Mouse (Mus musculus) limb, embryonic 10.5 days (tissue): ENCODE data around the gene Uvrag. TPM values are rescaled to one million over a fixed set of nuclear protein-coding genes. Genes with fewer than 3 reads are reported as not detected.

Experiments used
- DNase-seq: peaks from one replicate; pipeline ENCODE4 v3.0.0-alpha.2; 2017; ENCODE audit warnings: low spot score
- H3K27ac ChIP-seq: fragments of 300-500 bp; sonication (generic); 2 replicates; pipeline ENCODE4 v1.5.1; 2016; ENCODE audit warnings: mild to moderate bottlenecking
- H3K27me3 ChIP-seq: fragments of 300-500 bp; sonication (generic); 2 replicates; pipeline ENCODE4 v1.6.1; 2016; ENCODE audit warnings: low read depth, mild to moderate bottlenecking; ENCODE audit not compliant: poor library complexity, severe bottlenecking
- H3K36me3 ChIP-seq: fragments of 300-500 bp; sonication (generic); 2 replicates; pipeline ENCODE4 v1.6.1; 2016; ENCODE audit warnings: mild to moderate bottlenecking, moderate library complexity
- H3K4me1 ChIP-seq: fragments of 300-500 bp; sonication (generic); 2 replicates; pipeline ENCODE4 v1.6.1; 2016
- H3K4me3 ChIP-seq: fragments of 300-500 bp; sonication (generic); 2 replicates; pipeline ENCODE4 v1.5.1; 2016; ENCODE audit warnings: mild to moderate bottlenecking, moderate library complexity
- H3K9me3 ChIP-seq: fragments of 300-500 bp; sonication (generic); replicated peaks from 2 replicates; pipeline ENCODE4 v1.6.1; 2016; ENCODE audit warnings: mild to moderate bottlenecking
- WGBS: fragments of 180-500 bp; shearing (Covaris S2); methylation state at CpG from one replicate; pipeline ENCODE4 v1.1.7; 2016; 5-methylcytosine and 5-hydroxymethylcytosine counted together
- polyA plus RNA-seq: library from polyadenylated mRNA; unstranded; fragments of >200 nt; fragmentation: Nextera tagmentation; extraction: Ambion mirVana; gene quantifications from 2 replicates; pipeline ENCODE4 v1.2.1, GENCODE M21; 2016

Gene Uvrag
- polyA plus RNA-seq, 1 experiment from 2014 or later, result 12.0 TPM

DNA sequence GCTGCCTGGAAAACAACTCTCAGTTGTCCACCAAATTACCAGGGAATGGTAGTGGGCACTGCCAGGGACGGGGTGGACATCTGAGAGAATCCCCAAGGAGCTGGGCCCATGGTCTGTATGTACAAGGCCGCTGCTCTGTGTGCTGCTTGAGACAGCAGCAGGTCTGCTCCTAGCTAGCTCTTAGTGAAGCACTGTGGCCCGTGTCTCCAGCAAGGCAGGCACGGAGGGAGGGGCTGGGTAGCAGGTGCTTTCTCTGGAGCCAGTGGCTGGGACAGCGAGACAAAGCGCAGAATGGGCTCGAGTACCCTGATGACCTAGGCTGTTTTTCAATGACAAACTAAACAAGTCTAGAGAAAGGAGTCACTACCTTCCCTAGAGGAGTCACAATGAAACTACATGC is 20.1 kb upstream of the Uvrag start:
- H3K27me3 ChIP-seq, result no peaks in the 10 kb centered on the region
- H3K9me3 ChIP-seq, result no peaks in the 10 kb centered on the region
- DNase-seq, result no peak
- no peak overlapping the region for H3K4me3 ChIP-seq
- peaks cover 25% of the 10 kb centered on the region for H3K4me1 ChIP-seq
- 79% methylated on average over 7 of the region's 7 CpGs for WGBS
- no peak overlapping the region for H3K27ac ChIP-seq
- no peaks in the 10 kb centered on the region for H3K36me3 ChIP-seq

- Histone ChIP-seq H3K27me3 (no peaks in the 10 kb centered on the region), H3K4me1 (peaks cover 36% of the 10 kb centered on the region), H3K9me3 (no peaks in the 10 kb centered on the region), H3K27ac (no peak overlapping the region), H3K4me3 (no peak overlapping the region), H3K36me3 (no peaks in the 10 kb centered on the region)
- DNase-seq, result no peak
- WGBS, result 86% methylated on average over 2 of the region's 2 CpGs
Measured at GRCm38 (mm10) chr7:99159446-99159845, 18.5 kb upstream of the Uvrag start.

- Histone ChIP-seq H3K9me3 (no peaks in the 10 kb centered on the region), H3K27me3 (no peaks in the 10 kb centered on the region), H3K4me1 (peaks cover 37% of the 10 kb centered on the region), H3K36me3 (no peaks in the 10 kb centered on the region), H3K4me3 (no peak overlapping the region), H3K27ac (no peak overlapping the region)
- DNase-seq, result no peak
- 89% methylated on average over 5 of the region's 5 CpGs for WGBS
Measured at GRCm38 (mm10) chr7:99158904-99159303, 18.0 kb upstream of the Uvrag start.

DNA sequence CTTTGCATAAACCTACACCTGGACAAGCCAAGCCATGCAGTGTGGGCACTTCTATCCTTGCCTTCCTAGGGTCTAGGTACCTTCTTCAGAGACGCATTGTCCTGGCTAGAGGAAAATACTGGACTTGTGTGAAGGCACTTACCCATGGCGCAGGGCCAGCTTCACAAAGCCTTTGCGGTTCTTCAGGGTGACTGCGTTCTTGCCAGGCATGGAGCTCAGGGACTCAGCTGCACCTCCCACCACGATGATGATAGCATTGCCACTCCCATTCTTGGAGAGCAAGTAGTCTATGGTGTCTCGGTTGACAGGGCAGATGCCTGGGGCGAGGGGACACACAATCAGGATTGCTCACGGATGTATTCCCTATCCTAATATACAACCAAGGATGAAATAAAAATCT is 17.1 kb upstream of the Uvrag start:
- 91% methylated on average over 8 of the region's 8 CpGs for WGBS
- no peaks in the 10 kb centered on the region for H3K36me3 ChIP-seq
- H3K27me3 ChIP-seq, result no peaks in the 10 kb centered on the region
- no peaks in the 10 kb centered on the region for H3K9me3 ChIP-seq
- no peak overlapping the region for H3K27ac ChIP-seq
- DNase-seq, result no peak
- H3K4me1 ChIP-seq, result peaks cover 37% of the 10 kb centered on the region
- H3K4me3 ChIP-seq, result no peak overlapping the region

GRCm38 (mm10) chr7:99156737-99157136 is 15.8 kb upstream of the Uvrag start:
- H3K4me3 ChIP-seq, result no peak overlapping the region
- H3K27ac ChIP-seq, result no peak overlapping the region
- peaks cover 39% of the 10 kb centered on the region for H3K4me1 ChIP-seq
- no peaks in the 10 kb centered on the region for H3K9me3 ChIP-seq
- DNase-seq, result no peak
- 84% methylated on average over 10 of the region's 10 CpGs for WGBS
- H3K36me3 ChIP-seq, result no peaks in the 10 kb centered on the region
- H3K27me3 ChIP-seq, result no peaks in the 10 kb centered on the region

DNA sequence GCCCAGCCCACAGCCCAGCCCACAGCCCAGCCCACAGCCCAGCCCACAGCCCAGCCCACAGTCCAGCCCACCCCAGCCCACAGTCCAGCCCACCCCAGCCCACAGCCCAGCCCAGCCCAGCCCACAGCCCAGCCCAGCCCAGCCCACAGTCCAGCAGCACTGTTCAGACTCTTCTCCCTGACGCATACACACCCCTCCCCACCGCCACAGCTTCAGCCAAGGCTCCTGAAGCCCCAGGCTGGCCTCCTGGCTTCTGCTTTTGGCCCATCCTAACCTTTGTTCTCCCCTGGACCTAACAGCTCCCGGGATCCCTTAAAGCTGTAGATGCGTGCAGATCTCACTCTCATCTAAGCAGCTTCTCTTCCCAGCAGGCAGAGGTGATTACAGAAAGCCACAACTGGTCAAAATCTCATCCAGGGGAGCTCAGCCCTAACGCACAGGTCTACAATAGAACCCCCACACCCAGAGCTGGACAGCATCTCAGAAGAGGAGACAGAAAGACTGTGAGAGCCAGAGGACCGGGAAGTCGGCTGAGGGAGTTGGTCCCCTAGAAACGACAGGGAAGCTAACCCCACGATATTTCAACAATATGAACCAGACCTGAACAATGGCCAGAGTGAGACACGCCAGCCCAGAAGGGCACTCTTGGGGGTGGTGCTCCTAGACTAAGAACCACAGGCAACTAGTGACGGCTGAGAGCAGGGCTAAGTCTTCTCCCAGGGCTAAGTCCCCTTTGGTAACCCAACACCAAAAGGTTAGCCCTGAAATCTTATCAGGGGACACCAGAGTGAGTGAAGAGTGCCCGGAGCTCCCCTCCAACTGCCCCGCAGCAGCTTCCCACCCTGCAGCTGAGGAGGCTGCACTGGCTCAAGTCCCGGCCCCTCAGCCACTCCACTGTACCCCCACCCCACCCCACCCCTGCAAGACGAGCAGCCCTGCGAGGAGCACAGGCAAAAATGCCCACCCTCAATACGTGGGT is 14.7 kb upstream of the Uvrag start:
- Histone ChIP-seq H3K4me1 (peaks cover 28% of the 10 kb centered on the region), H3K27me3 (no peaks in the 10 kb centered on the region), H3K4me3 (peak overlapping the region; percentile 37), H3K36me3 (no peaks in the 10 kb centered on the region), H3K27ac (peak overlapping the region; percentile 80), H3K9me3 (no peaks in the 10 kb centered on the region)
- 22% methylated on average over 17 of the region's 17 CpGs for WGBS
- DNase-seq, result peak; percentile 82

GRCm38 (mm10) chr7:99154648-99155151 is 13.8 kb upstream of the Uvrag start:
- peak; percentile 69 for DNase-seq
- Histone ChIP-seq H3K4me1 (peaks cover 26% of the 10 kb centered on the region), H3K4me3 (no peak overlapping the region), H3K27me3 (no peaks in the 10 kb centered on the region), H3K36me3 (no peaks in the 10 kb centered on the region), H3K27ac (0 out of 2 replicates have a peak overlapping the region, but pooled peaks have one; percentile 12), H3K9me3 (no peaks in the 10 kb centered on the region)
- 62% methylated on average over 8 of the region's 8 CpGs for WGBS

DNA sequence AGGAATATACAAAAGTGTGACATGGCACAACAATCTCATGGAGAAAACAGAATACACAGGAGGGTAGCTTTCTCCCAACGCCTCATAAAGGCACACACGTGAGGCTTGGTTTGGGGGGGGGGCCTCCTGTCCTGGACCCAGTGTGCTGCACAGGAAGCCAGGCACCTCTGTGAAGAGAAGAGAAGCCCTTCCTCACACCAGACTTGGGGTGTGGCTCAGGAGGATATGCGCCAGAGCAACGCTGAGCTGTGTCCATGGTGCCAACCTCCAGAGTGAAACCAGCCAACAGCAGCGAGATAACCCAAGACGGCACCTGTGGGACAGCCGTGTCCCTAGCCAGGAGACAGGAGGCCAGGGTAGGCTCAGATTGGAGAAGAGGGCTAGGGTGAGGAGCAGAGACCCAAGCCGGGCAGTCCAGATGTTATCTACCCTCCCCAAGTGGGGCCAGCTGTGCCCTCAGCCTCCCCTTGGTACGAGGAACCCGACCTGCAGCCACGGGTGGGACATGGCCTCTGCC is 12.8 kb upstream of the Uvrag start:
- peak overlapping the region; percentile 19; the same call in 1 of the 2 replicates for H3K27ac ChIP-seq
- no peaks in the 10 kb centered on the region for H3K27me3 ChIP-seq
- H3K36me3 ChIP-seq, result no peaks in the 10 kb centered on the region
- H3K9me3 ChIP-seq, result no peaks in the 10 kb centered on the region
- peaks cover 26% of the 10 kb centered on the region for H3K4me1 ChIP-seq
- DNase-seq, result no peak
- H3K4me3 ChIP-seq, result no peak overlapping the region
- 91% methylated on average over 11 of the region's 11 CpGs for WGBS

GRCm38 (mm10) chr7:99152756-99153155 is 11.8 kb upstream of the Uvrag start:
- Histone ChIP-seq H3K36me3 (no peaks in the 10 kb centered on the region), H3K27ac (no peak overlapping the region), H3K27me3 (no peaks in the 10 kb centered on the region), H3K9me3 (no peaks in the 10 kb centered on the region), H3K4me1 (peaks cover 26% of the 10 kb centered on the region), H3K4me3 (no peak overlapping the region)
- 87% methylated on average over 8 of the region's 8 CpGs for WGBS
- peak; percentile 25 for DNase-seq

DNA sequence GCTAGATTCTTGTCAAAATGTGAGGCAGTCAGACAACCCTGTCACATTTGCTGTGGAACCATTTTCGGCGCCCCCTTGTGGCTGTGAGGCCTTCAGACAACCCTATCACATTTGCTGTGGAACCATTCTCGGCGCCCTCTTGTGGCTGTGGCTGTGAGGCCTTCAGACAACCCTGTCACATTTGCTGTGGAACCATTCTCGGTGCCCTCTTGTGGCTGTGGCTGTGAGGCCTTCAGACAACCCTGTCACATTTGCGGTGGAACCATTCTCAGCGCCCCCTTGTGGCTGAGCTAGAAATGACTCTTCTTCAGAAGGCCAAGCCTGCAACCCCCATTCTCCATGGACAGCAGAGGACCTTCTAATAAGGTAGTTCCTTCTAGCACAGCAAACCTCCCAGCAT is 10.4 kb upstream of the Uvrag start:
- Histone ChIP-seq H3K9me3 (no peaks in the 10 kb centered on the region), H3K27ac (no peak overlapping the region)

DNA sequence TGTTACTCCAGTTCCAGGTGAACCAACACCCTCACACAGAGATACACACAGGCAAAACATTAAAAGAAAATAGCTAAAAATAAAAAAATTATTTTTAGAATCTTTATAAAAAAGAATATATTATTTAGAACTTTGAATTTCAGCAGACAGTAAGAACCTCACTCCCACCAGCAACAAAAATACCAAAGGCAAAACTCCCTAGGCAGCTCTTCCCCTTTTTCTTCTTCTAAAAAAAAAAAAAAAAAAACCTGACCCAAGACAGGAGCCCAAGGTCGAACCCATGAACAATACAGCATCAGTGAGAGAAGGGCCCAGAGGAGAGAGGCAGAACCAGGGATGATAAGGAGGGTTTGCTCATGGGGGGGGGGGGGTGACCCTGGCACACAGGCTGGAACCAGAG is 8.1 kb upstream of the Uvrag start:
- DNase-seq, result no peak
- 80% methylated on average over 1 of the region's 1 CpGs for WGBS
- Histone ChIP-seq H3K36me3 (no peaks in the 10 kb centered on the region), H3K4me1 (peaks cover 24% of the 10 kb centered on the region), H3K27ac (no peak overlapping the region), H3K4me3 (no peak overlapping the region), H3K27me3 (no peaks in the 10 kb centered on the region), H3K9me3 (no peaks in the 10 kb centered on the region)

More for the DNA sequence above, 10.4 kb upstream of the Uvrag start:
- DNase-seq, result peak; percentile 97
- no peaks in the 10 kb centered on the region for H3K36me3 ChIP-seq
- H3K4me3 ChIP-seq, result no peak overlapping the region
- no peaks in the 10 kb centered on the region for H3K27me3 ChIP-seq
- H3K4me1 ChIP-seq, result peaks cover 28% of the 10 kb centered on the region
- 2% methylated on average over 7 of the region's 7 CpGs for WGBS

DNA sequence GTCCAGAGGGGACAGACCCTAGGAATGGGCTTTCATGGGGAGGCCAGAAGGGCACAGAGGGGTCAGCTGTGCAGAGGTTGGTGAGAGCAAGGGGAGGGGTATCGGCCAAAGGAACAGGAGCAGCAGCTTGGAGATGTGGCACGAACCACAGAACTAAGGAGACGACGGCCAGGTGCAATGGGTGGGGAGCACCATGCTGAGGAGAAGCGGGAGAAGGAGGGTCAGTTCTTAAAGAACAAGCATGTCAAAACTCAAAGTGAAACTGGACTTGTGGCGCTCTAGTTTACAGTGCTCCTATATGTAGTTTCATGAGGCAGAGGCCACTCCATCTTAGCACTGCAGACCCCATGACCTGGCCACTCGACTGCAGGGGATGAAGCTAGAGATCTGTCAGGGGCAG is 6.6 kb upstream of the Uvrag start:
- no peaks in the 10 kb centered on the region for H3K9me3 ChIP-seq
- peaks cover 20% of the 10 kb centered on the region for H3K4me1 ChIP-seq
- 84% methylated on average over 7 of the region's 7 CpGs for WGBS
- no peaks in the 10 kb centered on the region for H3K36me3 ChIP-seq
- H3K4me3 ChIP-seq, result no peak overlapping the region
- peak; percentile 26 for DNase-seq
- no peak overlapping the region; the same call in 1 of the 2 replicates for H3K27ac ChIP-seq
- H3K27me3 ChIP-seq, result no peaks in the 10 kb centered on the region

- Histone ChIP-seq H3K27me3 (no peaks in the 10 kb centered on the region), H3K27ac (no peak overlapping the region; the same call in 1 of the 2 replicates), H3K9me3 (no peaks in the 10 kb centered on the region), H3K36me3 (no peaks in the 10 kb centered on the region), H3K4me1 (peaks cover 26% of the 10 kb centered on the region), H3K4me3 (no peak overlapping the region)
- DNase-seq, result peak; percentile 23
- WGBS, result 76% methylated on average over 7 of the region's 7 CpGs
Measured at GRCm38 (mm10) chr7:99146906-99147305, 6.0 kb upstream of the Uvrag start.
